Mouse (Mus musculus): ENCODE data around the gene Gna13.

DNA sequence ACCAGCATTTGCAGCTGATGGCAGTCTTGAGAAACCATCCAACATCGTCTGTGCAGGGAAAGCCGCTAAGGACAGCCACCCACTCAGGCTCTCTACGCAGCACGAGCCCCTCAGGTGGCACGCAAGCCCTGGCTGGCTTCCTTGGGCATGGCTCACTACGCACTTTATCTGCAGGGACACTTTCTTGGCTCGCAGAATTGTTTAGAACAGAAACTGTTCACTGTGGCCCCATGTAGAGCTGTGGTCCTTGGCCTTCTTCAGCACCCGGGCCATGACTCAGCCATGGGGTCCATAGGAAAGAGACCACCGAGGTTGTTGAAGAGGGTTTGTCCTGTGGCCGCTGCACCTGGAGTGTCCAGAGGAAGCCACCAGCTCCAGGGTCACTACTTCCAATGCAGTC lies 34.7 kb upstream of the Gna13 start:
- TF ChIP-seq CTCF (IDR thresholded peaks at IDR 0.05; ENCODE audit: borderline replicate concordance, insufficient read depth, low read length) (no peak), POLR2A (IDR thresholded peaks at IDR 0.05; ENCODE audit: low read depth, low read length) (no peak)
